Mouse (Mus musculus) C2C12 (cell line): Measurements from ENCODE around the gene Kat14.

Experiments used
- CTCF ChIP-seq: IDR thresholded peaks from one replicate; pipeline ENCODE4 v1.5.1; 2011; ENCODE audit not compliant: control insufficient read depth, insufficient read depth, insufficient read length
- MAX ChIP-seq: IDR thresholded peaks from one replicate; pipeline ENCODE4 v1.6.1; 2011; ENCODE audit warnings: mild to moderate bottlenecking, control low read depth
- USF1 ChIP-seq: IDR thresholded peaks from one replicate; pipeline ENCODE4 v1.6.1; 2011; ENCODE audit warnings: low read depth, mild to moderate bottlenecking, control low read depth, moderate library complexity

GRCm38 (mm10) chr2:144373063-144373462 lies 4.3 kb downstream of the Kat14 start:
- TF ChIP-seq CTCF, result no peak
- TF ChIP-seq MAX, result no peak
- no peak for TF ChIP-seq USF1
